Mouse (Mus musculus) heart, embryonic 10.5 days (tissue): ENCODE data around the gene Sort1. TPM values are rescaled to one million over a fixed set of nuclear protein-coding genes. Genes with fewer than 3 reads are reported as not detected.
"Not testable (repeated sequence)": the region's sequence is repeated elsewhere in the genome, so short reads cannot be mapped to it uniquely, and the experiment has no call there.

Source experiments
- DNase-seq: peaks from one replicate; pipeline ENCODE4 v3.0.0-alpha.2; 2017; ENCODE audit warnings: low spot score
- H3K27ac ChIP-seq: fragments of 300-500 bp; sonication (generic); 2 replicates; pipeline ENCODE4 v1.5.1; 2016; ENCODE audit warnings: mild to moderate bottlenecking
- H3K27me3 ChIP-seq: fragments of 300-500 bp; sonication (generic); 2 replicates; pipeline ENCODE4 v1.6.1; 2016; ENCODE audit warnings: mild to moderate bottlenecking; ENCODE audit not compliant: poor library complexity, insufficient read depth, severe bottlenecking
- H3K36me3 ChIP-seq: fragments of 300-500 bp; sonication (generic); 2 replicates; pipeline ENCODE4 v1.6.1; 2016; ENCODE audit warnings: mild to moderate bottlenecking, moderate library complexity
- H3K4me1 ChIP-seq: fragments of 300-500 bp; sonication (generic); 2 replicates; pipeline ENCODE4 v1.6.1; 2016; ENCODE audit warnings: mild to moderate bottlenecking
- H3K4me3 ChIP-seq: fragments of 300-500 bp; sonication (generic); 2 replicates; pipeline ENCODE4 v1.5.1; 2016; ENCODE audit warnings: mild to moderate bottlenecking, moderate library complexity
- H3K9me3 ChIP-seq: fragments of 300-500 bp; sonication (generic); 2 replicates; pipeline ENCODE4 v1.6.1; 2016; ENCODE audit warnings: mild to moderate bottlenecking, moderate library complexity
- WGBS: fragments of 180-500 bp; shearing (Covaris S2); methylation state at CpG from one replicate; pipeline ENCODE4 v1.1.7; 2016; 5-methylcytosine and 5-hydroxymethylcytosine counted together
- polyA plus RNA-seq: library from polyadenylated mRNA; unstranded; fragments of >200 nt; fragmentation: Nextera tagmentation; extraction: Ambion mirVana; gene quantifications from 2 replicates; pipeline ENCODE4 v1.2.1, GENCODE M21; 2016

Sort1 gene
- polyA plus RNA-seq, result 15.1 and 26.4 TPM in 2 replicates

DNA sequence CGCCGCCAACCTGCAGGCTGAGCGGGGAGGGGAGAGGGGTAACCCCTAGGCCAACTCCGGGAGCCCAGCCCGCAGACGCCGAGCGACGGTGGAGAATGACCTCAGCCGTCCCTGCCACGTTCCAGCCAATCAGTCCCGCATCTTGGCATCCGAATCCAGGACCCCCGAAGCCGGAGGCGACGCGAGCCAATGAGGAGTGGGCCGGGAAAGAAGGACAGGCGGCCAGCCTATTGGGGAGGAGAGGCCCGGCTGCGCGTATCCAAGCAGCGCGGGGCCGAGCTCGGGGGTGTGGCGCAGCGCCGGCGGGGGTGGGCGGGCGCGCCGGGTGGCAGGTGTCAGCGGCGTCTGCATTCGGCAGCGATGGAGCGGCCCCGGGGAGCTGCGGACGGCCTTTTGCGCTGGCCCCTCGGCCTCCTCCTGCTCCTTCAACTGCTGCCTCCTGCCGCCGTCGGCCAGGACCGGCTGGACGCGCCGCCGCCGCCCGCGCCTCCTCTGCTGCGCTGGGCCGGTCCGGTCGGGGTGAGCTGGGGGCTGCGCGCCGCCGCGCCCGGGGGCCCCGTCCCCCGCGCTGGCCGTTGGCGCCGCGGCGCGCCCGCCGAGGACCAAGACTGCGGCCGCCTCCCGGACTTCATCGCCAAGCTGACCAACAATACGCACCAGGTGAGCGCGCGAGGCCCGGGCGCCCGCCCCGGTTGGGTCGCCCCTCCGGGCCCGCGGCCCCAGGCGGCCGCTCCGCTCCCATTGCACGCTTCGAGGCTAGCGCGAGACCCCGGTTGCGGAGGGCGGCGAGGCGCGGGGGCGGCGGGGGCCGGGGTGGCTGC lies at the start of gene Sort1:
Sort1 (plus strand) TSS at position 302 of the 821 bp plus-strand sequence.
- no peaks in the 10 kb centered on the region for H3K27me3 ChIP-seq
- peak; percentile 98 for DNase-seq
- peaks cover 8% of the 10 kb centered on the region for H3K36me3 ChIP-seq
- H3K4me3 ChIP-seq, result peak within 1 kb of the TSS; percentile 97
- H3K27ac ChIP-seq, result peak within 1 kb of the TSS; percentile 92
- under 1% methylated on average over 108 of the region's 109 CpGs for WGBS
- H3K4me1 ChIP-seq, result peaks cover 52% of the 10 kb centered on the region
- H3K9me3 ChIP-seq, result no peaks in the 10 kb centered on the region

DNA sequence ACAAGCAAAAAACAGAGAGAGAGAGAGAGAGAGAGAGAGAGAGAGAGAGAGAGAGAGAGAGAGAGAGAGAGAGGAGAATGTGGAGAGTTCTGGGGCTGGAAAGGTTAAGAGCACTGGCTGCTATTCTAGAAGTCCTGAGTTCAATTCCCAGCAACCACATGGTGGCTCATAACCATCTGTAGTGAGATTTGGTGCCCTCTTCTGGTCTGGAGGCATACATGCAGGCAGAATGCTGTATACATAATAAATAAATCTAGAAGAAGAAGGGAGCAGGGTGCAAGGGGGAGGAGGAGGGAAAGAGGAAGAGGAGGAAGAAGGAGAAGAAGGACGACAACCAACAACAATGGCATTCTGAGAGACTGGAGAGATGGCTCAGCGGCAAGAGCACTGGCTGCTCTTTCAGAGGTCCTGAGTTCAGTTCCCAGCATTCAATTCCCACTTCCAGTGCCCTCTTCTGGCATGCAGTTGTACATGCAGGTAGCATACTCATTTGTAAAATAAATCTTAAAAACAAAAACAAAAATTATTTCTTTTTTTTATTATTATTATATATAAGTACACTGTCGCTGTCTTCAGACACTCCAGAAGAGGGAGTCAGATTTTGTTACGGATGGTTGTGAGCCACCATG lies 46.3 kb upstream of the Sort1 start:
- DNase-seq, result not testable (repeated sequence)

GRCm38 (mm10) chr3:108241243-108241839 lies 42.5 kb upstream of the Sort1 start:
- Histone ChIP-seq H3K9me3 (no peaks in the 10 kb centered on the region), H3K27ac (no peak overlapping the region), H3K27me3 (no peaks in the 10 kb centered on the region), H3K36me3 (no peaks in the 10 kb centered on the region), H3K4me1 (no peaks in the 10 kb centered on the region), H3K4me3 (no peak overlapping the region)
- no peak for DNase-seq
- WGBS, result 83% methylated on average over 3 of the region's 3 CpGs

More for the DNA sequence above, 46.3 kb upstream of the Sort1 start:
- 76% methylated on average over 4 of the region's 4 CpGs for WGBS
- not testable (repeated sequence) for H3K9me3 ChIP-seq, H3K27ac ChIP-seq, H3K27me3 ChIP-seq, H3K36me3 ChIP-seq, H3K4me3 ChIP-seq, H3K4me1 ChIP-seq

GRCm38 (mm10) chr3:108246857-108247256 lies 37.0 kb upstream of the Sort1 start:
- no peaks in the 10 kb centered on the region for H3K27me3 ChIP-seq
- H3K27ac ChIP-seq, result no peak overlapping the region
- WGBS, result 86% methylated on average over 2 of the region's 2 CpGs
- no peak overlapping the region for H3K4me3 ChIP-seq
- H3K9me3 ChIP-seq, result no peaks in the 10 kb centered on the region
- no peaks in the 10 kb centered on the region for H3K4me1 ChIP-seq
- H3K36me3 ChIP-seq, result no peaks in the 10 kb centered on the region
- DNase-seq, result no peak

DNA sequence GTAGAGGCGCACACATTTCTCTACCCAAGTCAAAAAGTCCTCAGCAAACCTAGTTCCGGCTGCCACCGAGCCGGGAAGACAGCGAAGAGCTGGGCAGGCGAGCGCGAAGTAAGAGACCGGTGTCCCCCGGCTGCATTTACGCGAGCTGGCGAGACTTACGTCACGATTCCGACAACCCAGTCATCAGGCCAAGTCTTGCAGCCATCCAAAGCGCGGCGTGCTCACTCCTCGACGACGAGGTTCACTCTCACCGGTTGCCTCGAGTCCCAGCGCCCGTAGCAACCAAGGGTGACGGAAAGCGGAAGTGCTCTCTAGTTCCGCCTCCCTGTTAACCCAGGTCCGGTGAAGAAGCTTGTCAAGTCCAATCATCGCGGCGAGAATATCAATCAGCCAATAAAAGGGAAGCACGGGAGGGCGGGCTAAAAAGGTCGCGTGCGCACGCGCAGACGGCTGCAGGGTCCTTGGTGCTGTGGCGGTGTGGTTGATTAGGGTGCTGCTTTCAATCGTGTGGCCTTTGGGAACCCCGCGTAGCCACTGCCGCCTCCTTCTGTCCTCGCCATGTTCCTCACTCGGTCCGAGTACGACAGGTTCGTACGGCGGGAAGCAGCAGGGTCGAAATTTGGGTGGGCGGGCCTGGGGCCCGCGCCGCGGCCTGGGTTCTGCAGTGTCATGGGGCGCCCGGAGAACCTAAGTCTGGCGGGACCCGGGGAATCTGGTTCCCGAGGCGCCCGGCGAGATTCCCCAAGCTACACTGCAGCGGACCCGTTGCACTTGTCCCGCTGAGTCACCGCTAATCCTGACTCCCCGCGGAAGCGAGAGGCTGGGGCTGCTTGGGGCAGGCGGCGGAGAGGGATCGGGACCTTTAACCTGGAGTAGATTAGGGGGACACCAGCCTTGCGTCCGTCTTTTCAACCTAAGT lies 26.9 kb upstream of the Sort1 start, which contains the start of gene Psma5:
Psma5 (plus strand) TSS at position 208 of the 919 bp plus-strand sequence.
- Histone ChIP-seq H3K4me1 (peaks cover 17% of the 10 kb centered on the region), H3K36me3 (peaks cover 9% of the 10 kb centered on the region), H3K4me3 (peak within 1 kb of the TSS; percentile 99), H3K27ac (peak within 1 kb of the TSS; percentile 90), H3K27me3 (no peaks in the 10 kb centered on the region), H3K9me3 (no peaks in the 10 kb centered on the region)
- peak; percentile 99 for DNase-seq
- under 1% methylated on average over 79 of the region's 79 CpGs for WGBS

DNA sequence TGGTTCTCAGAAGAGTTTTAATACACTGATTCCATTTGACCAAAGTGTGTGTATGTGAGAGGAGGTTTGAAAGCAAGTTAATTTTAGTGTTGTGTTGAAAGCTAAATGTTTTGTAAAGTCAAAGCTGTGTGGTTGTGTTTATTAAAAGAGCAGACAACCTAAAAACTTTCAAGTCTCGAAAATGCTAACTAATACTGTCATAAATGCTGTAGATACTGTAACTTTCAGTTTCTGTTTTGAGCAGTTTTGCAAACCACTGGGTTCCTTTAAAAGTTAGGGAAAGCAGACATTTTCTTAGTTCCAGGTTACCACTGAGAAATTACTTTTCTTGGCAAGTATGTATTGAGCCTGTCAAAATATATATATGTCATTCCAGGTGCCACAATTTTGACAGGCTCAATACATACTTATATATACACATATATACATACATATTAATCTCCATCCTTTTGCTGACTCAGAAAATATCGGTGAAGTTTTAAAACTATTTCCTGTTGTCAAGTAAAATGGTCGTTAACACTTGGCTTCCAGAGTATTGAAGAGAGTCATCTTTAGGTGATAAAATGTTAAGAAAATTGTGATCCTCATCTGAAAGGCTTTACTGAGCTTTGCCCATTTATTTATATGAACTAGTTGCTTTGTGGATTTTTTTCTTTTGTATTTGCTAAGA lies 25.9 kb upstream of the Sort1 start:
- H3K27ac ChIP-seq, result peak overlapping the region; percentile 90
- 64% methylated on average over 3 of the region's 3 CpGs for WGBS
- H3K4me1 ChIP-seq, result peaks cover 17% of the 10 kb centered on the region
- H3K4me3 ChIP-seq, result peak overlapping the region; percentile 99
- H3K36me3 ChIP-seq, result peaks cover 15% of the 10 kb centered on the region
- no peaks in the 10 kb centered on the region for H3K9me3 ChIP-seq
- H3K27me3 ChIP-seq, result no peaks in the 10 kb centered on the region
- DNase-seq, result no peak

DNA sequence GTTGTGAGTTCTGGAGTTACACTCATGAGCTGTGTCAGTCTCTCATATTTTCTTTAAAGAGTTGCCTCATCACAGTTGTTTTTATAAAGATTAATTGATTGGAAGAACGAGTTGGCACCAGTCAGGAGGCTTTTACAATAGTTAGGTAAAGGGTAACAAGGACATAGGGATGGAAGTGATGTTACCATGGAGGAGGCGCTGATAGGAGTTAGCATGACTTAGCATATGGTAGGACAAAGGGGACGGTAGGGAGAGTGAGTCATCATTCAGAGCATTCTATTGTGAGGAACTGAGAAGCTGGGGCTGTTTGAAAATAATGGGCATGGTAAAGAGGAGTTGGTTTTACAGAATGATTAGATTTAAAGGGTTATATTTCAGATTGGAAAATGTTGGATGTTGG lies 24.6 kb upstream of the Sort1 start:
- no peak overlapping the region for H3K27ac ChIP-seq
- no peak for DNase-seq
- no peaks in the 10 kb centered on the region for H3K9me3 ChIP-seq
- H3K4me1 ChIP-seq, result peaks cover 17% of the 10 kb centered on the region
- peaks cover 22% of the 10 kb centered on the region for H3K36me3 ChIP-seq
- H3K4me3 ChIP-seq, result no peak overlapping the region
- H3K27me3 ChIP-seq, result no peaks in the 10 kb centered on the region
- 65% methylated on average over 3 of the region's 3 CpGs for WGBS

DNA sequence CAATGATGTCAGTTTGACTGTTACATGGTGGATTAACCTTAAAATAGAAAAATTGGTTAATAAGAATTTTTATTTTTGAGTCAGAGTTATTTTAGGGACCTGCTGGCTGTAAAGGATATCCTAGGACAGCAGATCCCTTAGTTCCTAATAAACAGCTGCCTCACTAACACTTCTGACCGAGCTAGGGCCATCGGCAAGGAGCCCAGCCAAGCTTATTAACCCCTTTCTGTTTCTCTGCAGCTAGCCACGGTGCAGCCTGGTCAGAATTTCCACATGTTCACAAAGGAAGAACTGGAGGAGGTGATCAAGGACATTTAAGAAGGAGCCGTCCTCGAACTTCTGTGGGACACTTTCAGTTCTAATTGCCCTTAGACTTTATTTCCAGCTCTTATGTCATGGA lies 4.4 kb upstream of the Sort1 start:
- WGBS, result 87% methylated on average over 5 of the region's 5 CpGs
- H3K4me3 ChIP-seq, DNase-seq, H3K27ac ChIP-seq, H3K9me3 ChIP-seq, H3K27me3 ChIP-seq: not testable (repeated sequence)
- Histone ChIP-seq H3K4me1 (peaks cover 16% of the 10 kb centered on the region), H3K36me3 (peaks cover 51% of the 10 kb centered on the region)

DNA sequence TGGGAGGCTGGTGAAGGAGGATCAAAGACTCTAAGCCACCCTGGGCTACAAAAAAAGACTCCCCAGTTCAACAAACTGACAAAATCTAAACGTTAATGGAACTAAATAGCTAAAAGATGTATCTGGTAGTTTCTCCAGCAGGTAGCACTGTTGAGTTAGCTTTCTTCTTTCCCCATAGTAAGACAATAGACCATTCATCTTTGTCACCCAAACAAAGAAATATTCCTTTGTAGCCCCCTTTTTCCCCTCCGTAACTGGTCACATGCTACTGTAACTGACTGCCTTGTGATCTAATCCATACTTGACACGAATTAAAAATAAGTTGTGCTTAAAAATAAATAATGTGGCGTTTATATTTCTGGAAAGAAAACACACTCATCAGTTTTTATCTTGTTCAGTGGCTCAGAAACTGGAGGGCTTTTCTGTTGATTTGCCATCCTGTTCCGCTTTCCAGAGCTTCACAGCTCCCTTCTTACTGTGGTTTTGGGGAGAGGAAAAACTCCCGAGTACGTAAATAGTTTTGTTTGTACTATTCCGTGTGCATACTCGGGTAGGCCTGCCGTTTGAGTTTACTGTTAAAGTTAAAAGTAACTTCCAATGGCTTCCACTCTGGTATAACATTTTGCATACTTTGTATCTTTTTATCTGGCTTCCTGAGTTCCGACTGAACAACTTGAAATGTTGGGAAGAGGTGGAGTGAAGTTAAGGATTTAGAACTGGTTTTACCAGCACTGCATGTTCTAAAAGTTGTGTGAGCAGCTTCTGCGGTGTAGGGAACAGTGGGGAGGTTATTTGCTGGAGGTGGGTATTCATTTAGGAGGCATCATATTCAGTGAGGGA lies 1.3 kb upstream of the Sort1 start:
- H3K4me3 ChIP-seq, result peak overlapping the region; percentile 97
- H3K27me3 ChIP-seq, result no peaks in the 10 kb centered on the region
- H3K9me3 ChIP-seq, result no peaks in the 10 kb centered on the region
- H3K27ac ChIP-seq, result peak overlapping the region; percentile 92
- DNase-seq, result no peak
- WGBS, result 33% methylated on average over 12 of the region's 12 CpGs
- H3K4me1 ChIP-seq, result peaks cover 38% of the 10 kb centered on the region
- H3K36me3 ChIP-seq, result peaks cover 22% of the 10 kb centered on the region

DNA sequence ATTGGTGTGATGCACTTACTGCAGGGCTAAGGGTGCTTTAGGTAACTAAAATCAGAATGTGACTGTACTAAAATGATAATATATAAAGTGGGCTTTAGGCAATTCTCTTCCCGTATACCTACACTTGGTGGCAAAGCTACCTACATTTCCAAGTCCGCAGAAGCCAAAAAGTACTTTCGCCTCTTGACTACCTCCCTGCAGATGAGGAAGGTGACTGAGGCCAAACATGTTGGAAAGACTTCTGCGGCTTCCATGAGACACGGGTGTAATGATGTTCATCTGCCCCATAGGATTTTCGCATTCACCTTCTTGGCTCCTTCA lies 681 bp upstream of the Sort1 start:
- Histone ChIP-seq H3K27ac (peak overlapping the region; percentile 92), H3K4me3 (peak overlapping the region; percentile 97), H3K36me3 (peaks cover 16% of the 10 kb centered on the region), H3K9me3 (no peaks in the 10 kb centered on the region), H3K4me1 (peaks cover 44% of the 10 kb centered on the region), H3K27me3 (no peaks in the 10 kb centered on the region)
- WGBS, result 17% methylated on average over 6 of the region's 6 CpGs
- DNase-seq, result no peak

GRCm38 (mm10) chr3:108285078-108285711 lies 1.3 kb downstream of the Sort1 start:
- 57% methylated on average over 4 of the region's 4 CpGs for WGBS
- Histone ChIP-seq H3K4me1 (peaks cover 64% of the 10 kb centered on the region), H3K4me3 (peak overlapping the region; percentile 97), H3K36me3 (peaks cover 1% of the 10 kb centered on the region; the same call in 1 of the 2 replicates), H3K27me3 (no peaks in the 10 kb centered on the region), H3K27ac (peak overlapping the region; percentile 92; the same call in 1 of the 2 replicates), H3K9me3 (no peaks in the 10 kb centered on the region)
- no peak for DNase-seq
